Mouse (Mus musculus) embryo, embryonic 10.5 days (tissue): ENCODE measurements at regions not wholly inside any gene's neighbourhood (a gene's known extent, or its start where the extent isn't known, plus 50 kb on each side); places are given as distances from the start of the nearest gene placed in this dataset.
A peak's percentile ranks its signal among the peaks of the same experiment; 100 is the strongest.

Experiments used
- DNase-seq: peaks from one replicate; pipeline ENCODE4 v3.0.0-alpha.2; 2015; ENCODE audit warnings: low spot score

- no peak for DNase-seq
Measured at GRCm38 (mm10) chr14:58597810-58598209, 527.5 kb downstream of the Fgf9 start.

DNA sequence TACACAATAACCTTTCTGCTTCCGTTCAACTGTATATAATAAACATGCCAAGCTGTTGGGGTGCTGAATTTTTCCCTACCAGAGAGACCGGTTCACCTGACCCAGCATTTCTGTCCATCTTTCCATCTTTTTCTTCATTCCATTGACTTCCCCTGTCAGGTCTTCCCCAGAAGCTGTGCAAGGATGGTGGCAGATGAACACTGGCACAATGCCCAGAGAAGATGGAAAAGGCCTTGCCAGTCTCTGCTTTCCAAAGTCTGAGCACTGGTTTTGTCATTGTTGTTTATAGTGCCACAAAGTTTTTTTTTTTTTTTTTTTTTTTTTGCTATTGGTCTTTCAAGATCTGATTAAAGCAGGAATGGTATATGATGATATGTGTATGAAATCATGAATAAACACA is 526.6 kb downstream of the Fgf9 start:
- no peak for DNase-seq

- no peak for DNase-seq
Measured at GRCm38 (mm10) chr14:58581806-58582205, 511.5 kb downstream of the Fgf9 start.

DNA sequence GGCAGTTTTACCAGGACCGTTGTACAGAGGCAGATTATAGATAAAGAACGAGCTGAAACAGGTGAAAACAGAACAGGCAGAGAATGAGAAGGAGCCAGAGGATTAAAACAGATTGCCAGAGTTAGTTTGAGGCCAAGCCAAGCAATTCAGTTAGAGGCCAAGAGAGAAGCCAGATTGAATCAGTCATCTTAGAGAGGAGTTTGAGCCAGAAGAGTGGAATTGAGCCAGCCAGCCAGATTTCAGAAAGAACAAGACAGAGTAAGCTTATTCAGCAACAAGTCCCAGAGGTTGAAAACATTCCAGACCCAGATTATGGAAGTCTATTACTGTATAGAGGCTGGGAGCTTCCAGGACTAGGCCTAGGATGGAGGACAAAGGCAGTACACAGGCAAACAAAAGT is 499.7 kb downstream of the Fgf9 start:
- no peak for DNase-seq

GRCm38 (mm10) chr14:58567472-58567871 is 497.1 kb downstream of the Fgf9 start:
- DNase-seq: no peak

DNA sequence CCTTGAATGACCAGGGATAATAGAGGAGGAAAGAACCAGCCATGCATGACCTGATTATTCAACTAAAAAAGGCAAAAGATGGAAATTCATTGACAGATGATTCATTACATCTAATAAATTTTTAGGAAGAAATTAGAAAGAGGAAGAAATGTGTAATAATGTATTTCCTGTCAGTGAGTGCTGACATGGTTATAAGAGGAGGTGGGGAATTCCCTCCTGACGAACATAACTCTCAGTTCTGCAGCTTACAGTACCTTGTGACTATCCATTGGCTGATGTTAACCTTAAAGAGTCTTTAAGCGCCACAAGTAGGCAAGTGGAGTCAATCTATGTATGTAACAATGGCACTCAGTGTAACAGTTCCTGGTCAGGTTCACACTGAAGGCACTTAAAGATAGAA is 492.7 kb downstream of the Fgf9 start:
- no peak for DNase-seq

- no peak for DNase-seq
Measured at GRCm38 (mm10) chr14:58550785-58551184, 480.4 kb downstream of the Fgf9 start.

GRCm38 (mm10) chr14:58545778-58546177 is 475.4 kb downstream of the Fgf9 start:
- DNase-seq: peak; percentile 21

DNA sequence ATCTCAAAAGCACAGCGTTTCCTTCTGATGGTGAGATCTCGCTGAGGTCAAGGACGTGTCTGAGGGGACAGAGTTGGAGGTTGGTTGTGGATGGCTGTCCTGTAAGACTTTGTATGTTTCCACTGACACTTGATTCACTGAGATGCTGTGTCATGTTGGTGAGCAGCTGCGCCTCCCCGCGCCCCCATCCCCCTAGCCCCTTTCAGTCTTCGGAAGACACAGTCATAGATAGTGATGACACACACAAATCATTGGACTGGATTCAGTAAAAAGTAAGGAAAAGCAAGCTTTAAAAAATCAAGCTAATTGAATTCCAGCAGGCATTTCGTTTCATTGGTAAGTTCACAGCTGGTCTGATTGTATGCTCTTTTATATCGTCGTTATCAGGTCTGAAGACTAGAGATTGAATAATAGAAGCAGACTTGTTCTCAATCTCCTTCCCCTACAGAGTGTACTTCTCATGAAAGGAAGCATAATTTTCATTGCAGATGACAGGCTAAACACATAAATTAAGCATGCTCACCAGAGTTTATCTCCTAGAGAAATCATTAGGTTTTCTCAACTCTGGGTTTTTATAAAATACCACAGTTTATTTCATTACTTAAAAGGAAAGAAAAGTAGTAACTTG is 472.9 kb downstream of the Fgf9 start:
- DNase-seq: no peak

DNA sequence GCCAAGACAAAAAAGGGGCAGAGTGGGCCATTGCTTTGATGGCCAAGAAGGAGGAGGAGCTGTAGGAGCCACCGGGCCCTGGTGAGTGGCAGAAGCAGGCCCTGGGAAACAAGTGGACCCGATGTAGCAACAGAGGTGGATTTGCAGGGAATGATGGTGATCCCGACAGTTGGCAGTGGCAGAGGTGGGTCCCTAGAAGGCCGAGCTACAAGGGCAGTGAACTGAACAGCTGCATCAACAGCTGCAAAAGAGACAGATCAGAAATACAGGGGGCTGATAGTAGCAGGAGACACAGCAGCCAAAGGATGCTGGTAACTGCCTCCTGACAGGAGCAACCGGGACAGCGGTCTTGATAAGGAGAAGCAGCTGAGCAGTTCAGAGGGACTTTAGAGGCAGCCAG is 467.8 kb downstream of the Fgf9 start:
- DNase-seq: no peak

DNA sequence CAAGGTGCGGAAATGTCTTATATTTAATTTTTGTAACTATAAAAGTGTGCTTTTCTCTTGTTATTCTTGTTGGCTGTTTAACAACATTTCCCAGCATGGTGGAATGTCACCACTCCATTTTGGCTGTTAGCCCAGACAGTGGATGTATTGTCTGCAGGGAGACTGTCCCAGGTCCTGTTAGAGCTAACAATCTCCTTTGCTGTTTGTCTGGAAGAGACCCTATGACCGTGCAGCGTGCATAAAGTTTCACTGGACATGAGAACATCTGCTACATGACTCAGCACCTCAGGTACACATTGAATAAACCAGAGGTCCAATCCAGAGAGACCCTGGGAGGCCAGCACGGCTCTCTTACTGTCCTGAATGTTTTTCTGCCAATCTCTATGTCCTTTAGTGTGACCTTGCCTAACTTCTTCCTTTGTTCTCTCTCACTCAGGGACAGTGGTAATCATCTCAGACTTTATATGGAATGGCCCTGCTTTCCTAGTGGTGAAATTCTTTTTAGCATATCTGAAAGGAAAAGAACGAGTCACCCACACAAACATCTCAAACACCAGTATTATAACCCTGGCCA is 450.7 kb downstream of the Fgf9 start:
- no peak for DNase-seq

DNA sequence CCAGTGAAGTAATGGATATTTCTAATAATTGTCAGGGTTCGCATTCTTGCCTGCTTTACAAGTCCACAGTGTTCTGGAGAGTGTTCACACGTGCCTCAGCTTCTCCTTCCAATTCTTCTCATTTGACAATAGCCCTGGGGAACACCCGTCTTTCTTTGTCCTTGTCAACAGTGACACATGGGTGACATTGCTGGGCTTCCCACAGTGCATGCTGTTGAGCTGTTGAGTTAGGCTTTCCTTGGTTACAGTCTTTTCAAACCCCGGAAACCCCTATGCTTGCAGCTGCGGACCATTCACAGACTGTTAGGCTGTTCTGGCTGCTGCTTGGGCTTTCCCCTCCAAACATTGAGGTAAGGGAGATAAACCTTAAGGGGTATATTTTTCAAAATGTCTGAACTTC is 450.0 kb downstream of the Fgf9 start:
- no peak for DNase-seq

GRCm38 (mm10) chr14:58519086-58519485 is 448.7 kb downstream of the Fgf9 start:
- DNase-seq: no peak

- DNase-seq: peak; percentile 50
Measured at GRCm38 (mm10) chr14:58516543-58516942, 446.2 kb downstream of the Fgf9 start.

GRCm38 (mm10) chr14:58512177-58512576 is 441.8 kb downstream of the Fgf9 start:
- DNase-seq: no peak

DNA sequence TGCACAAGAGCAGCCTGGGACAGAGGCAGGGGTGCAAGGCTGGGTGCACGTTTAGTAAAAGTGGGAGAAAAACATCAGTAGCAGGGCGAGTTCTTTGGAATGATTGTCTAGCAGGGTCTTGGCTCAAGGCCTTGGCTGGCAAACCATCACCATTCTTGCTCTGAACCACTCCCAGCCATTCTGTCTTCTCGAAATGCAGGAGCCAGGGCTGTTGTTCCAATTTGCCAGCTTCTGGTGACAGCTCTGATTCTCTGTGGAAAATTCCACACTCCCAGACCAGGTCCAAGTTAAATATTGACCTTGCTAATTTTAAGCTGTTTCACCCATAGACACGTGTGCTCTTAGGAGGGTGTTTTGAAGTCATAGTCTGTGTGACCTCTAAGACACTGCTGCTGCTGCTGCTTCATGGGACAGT is 441.2 kb downstream of the Fgf9 start:
- no peak for DNase-seq

DNA sequence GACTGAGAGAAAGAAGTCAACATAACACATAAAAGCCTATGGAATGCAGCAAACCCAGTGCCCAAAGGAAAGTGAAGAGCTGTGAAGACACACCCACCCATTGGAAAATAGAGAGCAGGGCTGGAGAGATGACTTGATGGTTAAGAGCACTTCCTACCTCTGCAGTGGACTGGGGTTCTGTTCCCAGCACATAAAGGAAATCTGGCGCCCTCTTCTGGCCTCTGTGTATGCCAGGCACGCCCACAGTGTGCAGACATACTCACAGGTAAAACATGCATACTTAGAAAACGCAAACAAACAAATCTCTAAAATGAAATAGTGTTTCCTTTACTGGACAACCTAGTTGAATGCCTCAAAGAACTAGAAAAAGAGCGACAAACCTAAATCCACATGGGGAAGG is 440.4 kb downstream of the Fgf9 start:
- no peak for DNase-seq

DNA sequence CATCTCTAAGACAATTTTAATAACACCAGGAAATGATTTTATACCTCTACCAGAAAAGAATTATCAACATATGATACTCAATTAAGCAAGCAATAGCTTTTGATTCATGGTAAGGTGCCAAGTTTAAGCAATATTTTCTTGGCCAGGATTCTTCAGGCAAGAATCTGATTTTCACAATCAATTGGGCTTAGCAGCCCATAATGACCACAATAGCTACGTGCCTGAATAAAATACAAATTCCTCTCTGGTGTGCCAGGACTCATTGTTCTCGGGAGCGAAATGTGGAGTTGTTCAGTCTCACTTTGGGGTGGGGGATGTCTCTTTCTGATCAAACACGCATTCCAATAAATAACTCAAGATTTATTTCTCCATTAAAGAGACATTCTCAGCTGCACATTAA is 438.8 kb downstream of the Fgf9 start:
- no peak for DNase-seq

DNA sequence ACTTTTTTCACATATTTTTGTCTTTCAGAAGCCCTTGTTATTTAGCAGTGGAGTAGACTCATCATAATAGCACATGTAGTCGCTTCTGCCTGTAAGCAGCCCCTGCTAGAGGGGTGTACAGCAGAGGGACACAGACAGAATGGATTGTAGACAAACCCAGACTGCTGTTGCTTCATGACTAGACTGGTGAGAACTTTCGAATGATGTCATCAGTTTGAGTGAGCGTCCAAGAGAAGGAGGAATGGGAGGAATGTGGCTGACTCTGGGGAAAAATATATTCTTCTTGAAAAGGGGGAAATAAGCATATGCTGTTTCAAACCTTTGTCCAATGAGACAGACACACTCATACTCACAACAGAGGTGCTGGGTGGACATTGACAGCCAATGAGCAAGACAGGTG is 436.1 kb downstream of the Fgf9 start:
- DNase-seq: no peak

GRCm38 (mm10) chr14:58505841-58506240 is 435.5 kb downstream of the Fgf9 start:
- no peak for DNase-seq

GRCm38 (mm10) chr14:58502890-58503289 is 432.5 kb downstream of the Fgf9 start:
- no peak for DNase-seq

- peak; percentile 35 for DNase-seq
Measured at GRCm38 (mm10) chr14:58500014-58500413, 429.7 kb downstream of the Fgf9 start.

DNA sequence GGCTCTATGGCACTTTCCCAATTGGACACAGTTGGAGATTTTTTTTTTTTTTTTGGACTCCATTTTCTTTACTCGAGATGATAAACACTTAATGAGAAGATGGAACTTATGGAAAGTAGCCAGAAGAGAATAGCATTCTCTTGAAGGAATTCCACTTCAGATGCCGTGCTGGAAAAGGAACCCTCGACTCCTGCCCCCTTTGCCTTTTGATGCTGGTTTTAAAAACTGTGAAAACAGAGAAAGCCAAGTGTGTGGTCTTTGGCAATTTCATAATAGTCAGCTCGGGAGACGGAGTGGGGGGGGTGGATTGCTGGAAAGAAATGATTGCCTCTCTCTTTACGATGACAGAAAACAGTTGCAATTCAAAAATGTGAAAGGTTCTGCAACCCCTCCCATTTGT is 429.2 kb downstream of the Fgf9 start:
- DNase-seq: no peak

GRCm38 (mm10) chr14:58499071-58499470 is 428.7 kb downstream of the Fgf9 start:
- no peak for DNase-seq
